Mouse (Mus musculus): ENCODE data around the gene Cep112.

DNA sequence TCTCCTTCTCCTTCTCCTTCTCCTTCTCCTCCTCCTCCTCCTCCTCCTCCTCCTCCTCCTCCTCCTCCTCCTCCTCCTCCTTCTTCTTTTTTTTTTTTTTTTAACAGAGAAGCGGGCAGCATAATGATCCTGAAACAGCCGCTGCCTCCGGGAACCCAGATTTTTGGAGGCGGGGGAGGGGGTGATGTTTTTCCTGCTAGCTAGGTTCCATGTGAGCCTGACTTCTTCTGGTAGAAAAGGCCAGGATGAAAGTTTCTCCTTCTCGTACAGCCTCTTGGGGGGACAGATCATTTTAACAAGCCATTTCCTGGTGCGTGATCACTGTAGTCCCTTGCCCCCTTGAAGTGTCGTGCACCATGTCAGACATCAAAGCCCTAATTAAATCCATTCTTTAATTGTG, 467.4 kb downstream of the Cep112 start:
- no peak for TF ChIP-seq FLI1 (IDR thresholded peaks at IDR 0.05; ENCODE audit: low read length)
- no peak for TF ChIP-seq GATA1 (IDR thresholded peaks at IDR 0.05; ENCODE audit: borderline replicate concordance, low read length)

Measured in megakaryocyte, embryonic 14.5 days (primary cell).